Comparison of ENCODE assay signal across 10 mouse cellular contexts in the genomic region with DNA sequence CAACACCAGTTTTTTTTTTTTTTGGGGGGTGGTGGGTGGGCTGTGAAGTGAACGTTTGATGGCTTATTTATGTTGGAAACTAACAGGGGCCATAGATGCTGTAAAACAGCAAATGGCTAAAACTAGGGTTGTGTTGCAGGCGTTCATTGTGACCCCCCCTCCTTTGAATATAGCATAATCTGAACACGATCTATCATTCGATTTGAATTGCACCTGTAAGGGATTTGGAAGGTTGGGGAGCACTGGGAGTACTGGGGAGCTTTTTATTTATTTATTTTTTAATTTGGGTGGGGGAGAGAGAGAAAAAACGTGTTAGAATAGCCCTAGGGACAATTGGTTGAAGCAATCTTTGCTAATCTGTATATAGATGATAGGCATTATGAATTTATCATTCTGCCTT. TPM values are rescaled to one million over a fixed set of nuclear protein-coding genes. Genes with fewer than 3 reads are reported as not detected.
A peak's percentile ranks its signal among the peaks of the same experiment; 100 is the strongest.
DNase-seq lines count a peak whose midpoint lies in the region; ATAC-seq and TF ChIP-seq lines count a peak whose summit lies in the region.
"Had no signal": no experiment of that assay in that cellular context is flagged by ENCODE, and none has a peak within 500 bp of the region (broad histone marks: within the 10 kb centered on the region; RNA-seq: fewer than 3 reads in every experiment).

No protein-coding gene starts in this region.

- no peak overlapping the region for H3K9ac ChIP-seq in limb, embryonic 13.5 days
- peak overlapping the region; percentile 25; the same call in 1 of the 2 replicates for H3K9ac ChIP-seq in forebrain, embryonic 12.5 days
- H3K9ac ChIP-seq in hindbrain, postnatal 0 days (replicated peaks; ENCODE audit: low read length), result peak overlapping the region; percentile 70
- H3K9ac ChIP-seq in neural tube, embryonic 14.5 days (replicated peaks; ENCODE audit: low read depth, low read length), result peak overlapping the region; percentile 67; the same call in 1 of the 2 replicates

- peak overlapping the region; percentile 90 for H3K4me2 ChIP-seq in limb, embryonic 13.5 days (replicated peaks)
- peak overlapping the region; percentile 67 for H3K4me2 ChIP-seq in forebrain, embryonic 12.5 days
- peak overlapping the region; percentile 69 for H3K4me2 ChIP-seq in hindbrain, postnatal 0 days (ENCODE audit: low read depth, low read length)
- peak overlapping the region; percentile 61 for H3K4me2 ChIP-seq in neural tube, embryonic 14.5 days (ENCODE audit: low read depth, low read length)

- TF ChIP-seq CTCF in hindbrain, postnatal 0 days (IDR thresholded peaks at IDR 0.05; ENCODE audit: low read depth), result no peak

- no peak for ATAC-seq in limb, embryonic 13.5 days (ENCODE audit: low FRiP score, low read depth)
- ATAC-seq in forebrain, embryonic 12.5 days (ENCODE audit: low FRiP score), result no peak
- ATAC-seq in hindbrain, postnatal 0 days, result no peak
- ATAC-seq in neural tube, embryonic 14.5 days (ENCODE audit: low read depth), result no peak
- no peak for ATAC-seq in erythroid progenitor cell, adult 5-6 weeks (replicated peaks; ENCODE audit: low FRiP score, poor library complexity, severe bottlenecking)

- H3K4me1 ChIP-seq in limb, embryonic 13.5 days, result peaks cover 3% of the 10 kb centered on the region; the same call in 1 of the 2 replicates
- H3K4me1 ChIP-seq in limb, embryonic 10.5 days, result peaks cover 16% of the 10 kb centered on the region
- H3K4me1 ChIP-seq in forebrain, embryonic 12.5 days, result peaks cover 19% of the 10 kb centered on the region
- peaks cover 5% of the 10 kb centered on the region; the same call in 1 of the 2 replicates for H3K4me1 ChIP-seq in hindbrain, postnatal 0 days (ENCODE audit: insufficient read depth, low read length)
- H3K4me1 ChIP-seq in neural tube, embryonic 14.5 days (ENCODE audit: control insufficient read depth, insufficient read depth, low read length), result no peaks in the 10 kb centered on the region

- no peaks in the 10 kb centered on the region for H3K36me3 ChIP-seq in limb, embryonic 13.5 days
- H3K36me3 ChIP-seq in limb, embryonic 10.5 days, result no peaks in the 10 kb centered on the region
- no peaks in the 10 kb centered on the region for H3K36me3 ChIP-seq in forebrain, embryonic 12.5 days (replicated peaks)
- H3K36me3 ChIP-seq in hindbrain, postnatal 0 days (ENCODE audit: insufficient read depth, low read length), result no peaks in the 10 kb centered on the region
- H3K36me3 ChIP-seq in neural tube, embryonic 14.5 days (ENCODE audit: control insufficient read depth, insufficient read depth, low read length), result no peaks in the 10 kb centered on the region

- H3K4me3 ChIP-seq in limb, embryonic 13.5 days, result peak overlapping the region; percentile 61
- H3K4me3 ChIP-seq in limb, embryonic 10.5 days, result no peak overlapping the region
- H3K4me3 ChIP-seq in forebrain, embryonic 12.5 days (replicated peaks), result peak overlapping the region; percentile 58
- H3K4me3 ChIP-seq in hindbrain, postnatal 0 days (ENCODE audit: low read length), result peak overlapping the region; percentile 69
- peak overlapping the region; percentile 62 for H3K4me3 ChIP-seq in neural tube, embryonic 14.5 days (ENCODE audit: low read depth, low read length)

- no peak for DNase-seq in limb, embryonic 10.5 days (ENCODE audit: low spot score)
- DNase-seq in hindbrain, postnatal 0 days (ENCODE audit: low spot score), result peak; percentile 12
- DNase-seq in frontal cortex, postnatal 36 days (ENCODE audit: low spot score in 2 of 2), result no peak
- DNase-seq in ovary, postnatal 10 days (ENCODE audit: low spot score), result no peak

- H3K9me3 ChIP-seq in limb, embryonic 13.5 days, result no peaks in the 10 kb centered on the region
- H3K9me3 ChIP-seq in limb, embryonic 10.5 days (replicated peaks), result no peaks in the 10 kb centered on the region
- H3K9me3 ChIP-seq in forebrain, embryonic 12.5 days, result no peaks in the 10 kb centered on the region
- no peaks in the 10 kb centered on the region for H3K9me3 ChIP-seq in hindbrain, postnatal 0 days (ENCODE audit: low read length)
- no peaks in the 10 kb centered on the region for H3K9me3 ChIP-seq in neural tube, embryonic 14.5 days (ENCODE audit: control insufficient read depth, low read length)

- WGBS in limb, embryonic 13.5 days, result 29% methylated on average over 5 of the region's 5 CpGs
- WGBS in limb, embryonic 10.5 days, result 41% methylated on average over 5 of the region's 5 CpGs
- WGBS in forebrain, embryonic 12.5 days, result 34% methylated on average over 5 of the region's 5 CpGs
- WGBS in hindbrain, postnatal 0 days, result 18% methylated on average over 5 of the region's 5 CpGs
- 24% methylated on average over 5 of the region's 5 CpGs for WGBS in neural tube, embryonic 14.5 days

- H3K27ac ChIP-seq in limb, embryonic 13.5 days, result no peak overlapping the region
- no peak overlapping the region for H3K27ac ChIP-seq in limb, embryonic 10.5 days
- H3K27ac ChIP-seq in forebrain, embryonic 12.5 days, result no peak overlapping the region
- H3K27ac ChIP-seq in hindbrain, postnatal 0 days, result peak overlapping the region; percentile 87
- H3K27ac ChIP-seq in neural tube, embryonic 14.5 days (ENCODE audit: low read depth, low read length), result peak overlapping the region; percentile 81

- no peaks in the 10 kb centered on the region for H3K27me3 ChIP-seq in limb, embryonic 13.5 days
- peaks cover 4% of the 10 kb centered on the region; the same call in 1 of the 2 replicates for H3K27me3 ChIP-seq in limb, embryonic 10.5 days (ENCODE audit: low read depth, poor library complexity, severe bottlenecking)
- H3K27me3 ChIP-seq in forebrain, embryonic 12.5 days, result no peaks in the 10 kb centered on the region
- no peaks in the 10 kb centered on the region for H3K27me3 ChIP-seq in hindbrain, postnatal 0 days (ENCODE audit: insufficient read depth, low read length)
- no peaks in the 10 kb centered on the region for H3K27me3 ChIP-seq in neural tube, embryonic 14.5 days (ENCODE audit: control insufficient read depth, insufficient read depth, low read length)

RNA-seq across cellular contexts. Expression of a gene that starts 1.0 kb away (rescaled TPM):
- polyA plus RNA-seq in limb, embryonic 13.5 days (2015; fragmentation: Nextera tagmentation; extraction: Ambion mirVana), result 3.0 and 3.6 TPM in 2 replicates
- 0.09 and 0.40 TPM in 2 replicates for polyA plus RNA-seq in limb, embryonic 10.5 days (2016; fragmentation: Nextera tagmentation; extraction: Ambion mirVana)
- 7.7 TPM in 2 replicates for polyA plus RNA-seq in forebrain, embryonic 12.5 days (2016; fragmentation: Nextera tagmentation; extraction: Ambion mirVana)
- total RNA-seq in hindbrain, postnatal 0 days (2014; rRNA removed), result 54.0 and 54.6 TPM in 2 replicates
- polyA plus RNA-seq in hindbrain, postnatal 0 days (2015; fragmentation: Nextera tagmentation; extraction: Ambion mirVana), result 26.8 and 28.1 TPM in 2 replicates
- polyA plus RNA-seq in neural tube, embryonic 14.5 days (2014; fragmentation: Nextera tagmentation; extraction: Ambion mirVana), result 45.2 and 51.9 TPM in 2 replicates
- total RNA-seq in erythroid progenitor cell, adult 5-6 weeks (2015; ENCODE audit: low replicate concordance), result not detected in 2 replicates
- total RNA-seq in erythroid progenitor cell, adult 5-6 weeks (2017; ENCODE audit: low replicate concordance), result not detected in 2 replicates
- total RNA-seq: neutrophil, adult 5-6 weeks had no signal
- polyA plus RNA-seq: small intestine, adult 2 months had no signal

Comparison
In these comparisons a context has a peak if more than half of its experiments do, and no peak if none do; other contexts are left out.
1. H3K27ac ChIP-seq: peak in hindbrain, postnatal 0 days (single experiment) and neural tube, embryonic 14.5 days (single experiment); none in limb, embryonic 13.5 days (single experiment), limb, embryonic 10.5 days (single experiment) and forebrain, embryonic 12.5 days (single experiment).
2. Peak in every context shown above with its lines, with median percentiles within 50 percentile points of each other: H3K4me2 ChIP-seq.